Mouse (Mus musculus) myocyte (in vitro differentiated cells): ENCODE results near the gene Nt5c3b. TPM values are rescaled to one million over a fixed set of nuclear protein-coding genes. Genes with fewer than 3 reads are reported as not detected.

Experiments
- H3K27me3 ChIP-seq: one replicate; pipeline ENCODE4 v1.6.1; 2011; ENCODE audit not compliant: control insufficient read depth, insufficient read depth, insufficient read length
- H3K36me3 ChIP-seq: one replicate; pipeline ENCODE4 v1.6.1; 2011; ENCODE audit not compliant: control insufficient read depth, insufficient read depth
- H3K4me2 ChIP-seq: one replicate; pipeline ENCODE4 v1.6.1; 2011; ENCODE audit warnings: low read depth, control low read depth
- H3K4me3 ChIP-seq: one replicate; pipeline ENCODE4 v1.5.1; 2011; ENCODE audit warnings: mild to moderate bottlenecking, control low read depth, moderate library complexity
- H3K79me2 ChIP-seq: one replicate; pipeline ENCODE4 v1.6.1; 2011; ENCODE audit not compliant: control insufficient read depth, insufficient read depth
- H3ac ChIP-seq: one replicate; pipeline ENCODE4 v1.6.1; 2011; ENCODE audit not compliant: control insufficient read depth, insufficient read length
- CEBPB ChIP-seq: IDR thresholded peaks from 2 replicates; pipeline ENCODE4 v1.6.1; 2011; ENCODE audit warnings: mild to moderate bottlenecking, moderate library complexity; ENCODE audit not compliant: poor library complexity, insufficient read depth, severe bottlenecking
- E2F4 ChIP-seq: IDR thresholded peaks from one replicate; pipeline ENCODE4 v1.6.1; 2011; ENCODE audit warnings: mild to moderate bottlenecking, control low read depth, moderate library complexity; ENCODE audit not compliant: insufficient read depth
- MAX ChIP-seq: IDR thresholded peaks from one replicate; pipeline ENCODE4 v1.6.1; 2011; ENCODE audit warnings: low read depth, mild to moderate bottlenecking, control low read depth
- MYOD1 ChIP-seq, 3 experiments: IDR thresholded peaks; one replicate each; pipeline ENCODE4 v1.6.1; 2011; ENCODE audit warnings: control low read depth in 2 of 3, low read depth in 2 of 3, mild to moderate bottlenecking in 2 of 3, moderate library complexity in 1 of 3; ENCODE audit not compliant: insufficient read length in 2 of 3, control insufficient read depth in 1 of 3
- MYOG ChIP-seq, 3 experiments: IDR thresholded peaks; one replicate each; pipeline ENCODE4 v1.6.1; 2011; ENCODE audit warnings: control low read depth in 2 of 3, low read depth in 2 of 3, mild to moderate bottlenecking in 2 of 3; ENCODE audit not compliant: insufficient read length in 2 of 3, control insufficient read depth in 1 of 3, insufficient read depth in 1 of 3
- POLR2A ChIP-seq: IDR thresholded peaks from one replicate; pipeline ENCODE4 v1.6.1; 2011; ENCODE audit warnings: low read depth, mild to moderate bottlenecking, control low read depth, moderate library complexity; ENCODE audit not compliant: insufficient read length
- POLR2AphosphoS2 ChIP-seq: IDR thresholded peaks from one replicate; pipeline ENCODE4 v1.6.1; 2011; ENCODE audit warnings: low read depth, control low read depth; ENCODE audit not compliant: insufficient read length
- REST ChIP-seq: IDR thresholded peaks from one replicate; pipeline ENCODE4 v1.6.1; 2011; ENCODE audit warnings: mild to moderate bottlenecking, control low read depth, moderate library complexity; ENCODE audit not compliant: insufficient read depth, insufficient read length
- SRF ChIP-seq: IDR thresholded peaks from one replicate; pipeline ENCODE4 v1.6.1; 2011; ENCODE audit warnings: low read depth; ENCODE audit not compliant: control insufficient read depth, insufficient read length
- TCF12 ChIP-seq: IDR thresholded peaks from one replicate; pipeline ENCODE4 v1.6.1; 2011; ENCODE audit warnings: mild to moderate bottlenecking, control low read depth; ENCODE audit not compliant: poor library complexity, insufficient read depth, severe bottlenecking
- TCF3 ChIP-seq: IDR thresholded peaks from one replicate; pipeline ENCODE4 v1.6.1; 2011; ENCODE audit warnings: low read depth, control low read depth; ENCODE audit not compliant: insufficient read length
- USF1 ChIP-seq: IDR thresholded peaks from one replicate; pipeline ENCODE4 v1.6.1; 2011; ENCODE audit warnings: low read depth, mild to moderate bottlenecking, control low read depth, moderate library complexity
- polyA plus RNA-seq: library from polyadenylated mRNA; unstranded; fragments of >200 nt; fragmentation: generic; extraction: Trizol; gene quantifications from one replicate; pipeline ENCODE4 v1.2.1, GENCODE M21; 2012; ENCODE audit warnings: missing spikeins

Gene Nt5c3b
- polyA plus RNA-seq, 1 experiment, result 47.6 TPM

- H3ac ChIP-seq, result no peak overlapping the region
- no peak for TF ChIP-seq TCF12
- TF ChIP-seq MYOD1 (IDR thresholded peaks at IDR 0.05; ENCODE audit: control insufficient read depth in 1 of 3, insufficient read length in 2 of 3, low read depth in 2 of 3), result no peak
- TF ChIP-seq CEBPB, result no peak
- TF ChIP-seq SRF, result no peak
- no peak for TF ChIP-seq POLR2A
- TF ChIP-seq USF1, result no peak
- no peak for TF ChIP-seq MAX
- no peak for TF ChIP-seq MYOG (IDR thresholded peaks at IDR 0.05; ENCODE audit: control insufficient read depth in 1 of 3, insufficient read depth in 1 of 3, insufficient read length in 2 of 3, low read depth in 2 of 3)
- no peak for TF ChIP-seq REST
- no peak for TF ChIP-seq TCF3
- TF ChIP-seq E2F4, result no peak
- TF ChIP-seq POLR2AphosphoS2, result no peak
- H3K79me2 ChIP-seq, result no peaks in the 10 kb centered on the region
- no peak overlapping the region for H3K4me3 ChIP-seq
- H3K27me3 ChIP-seq, result no peaks in the 10 kb centered on the region
- no peak overlapping the region for H3K4me2 ChIP-seq
- no peaks in the 10 kb centered on the region for H3K36me3 ChIP-seq
These were observed 14.8 kb downstream of the Nt5c3b start for GRCm38 (mm10) chr11:100426820-100427219.

- Histone ChIP-seq H3K79me2 (no peaks in the 10 kb centered on the region), H3K27me3 (no peaks in the 10 kb centered on the region), H3K4me2 (no peak overlapping the region), H3ac (no peak overlapping the region), H3K36me3 (no peaks in the 10 kb centered on the region), H3K4me3 (no peak overlapping the region)
- TF ChIP-seq SRF, result no peak
- no peak for TF ChIP-seq USF1
- peak in 1 of 3 experiments; percentile 38 for TF ChIP-seq MYOG (IDR thresholded peaks at IDR 0.05; ENCODE audit: control insufficient read depth in 1 of 3, insufficient read depth in 1 of 3, insufficient read length in 2 of 3, low read depth in 2 of 3)
- no peak for TF ChIP-seq TCF3
- TF ChIP-seq CEBPB, result no peak
- peak; percentile 83 for TF ChIP-seq POLR2AphosphoS2
These were observed 15.8 kb downstream of the Nt5c3b start for GRCm38 (mm10) chr11:100425851-100426250.

- Histone ChIP-seq H3K4me3 (no peak overlapping the region), H3K4me2 (no peak overlapping the region), H3K79me2 (peaks cover 10% of the 10 kb centered on the region), H3K36me3 (no peaks in the 10 kb centered on the region), H3ac (no peak overlapping the region), H3K27me3 (no peaks in the 10 kb centered on the region)
- no peak for TF ChIP-seq CEBPB
- no peak for TF ChIP-seq E2F4
- no peak for TF ChIP-seq MYOG (IDR thresholded peaks at IDR 0.05; ENCODE audit: control insufficient read depth in 1 of 3, insufficient read depth in 1 of 3, insufficient read length in 2 of 3, low read depth in 2 of 3)
- TF ChIP-seq REST, result no peak
- TF ChIP-seq TCF3, result no peak
- TF ChIP-seq POLR2AphosphoS2, result no peak
- no peak for TF ChIP-seq MAX
These were observed 17.8 kb downstream of the Nt5c3b start for GRCm38 (mm10) chr11:100423836-100424235.

- no peak overlapping the region for H3ac ChIP-seq
- H3K4me3 ChIP-seq, result no peak overlapping the region
- H3K79me2 ChIP-seq, result peaks cover 32% of the 10 kb centered on the region
- no peak for TF ChIP-seq REST
- no peak for TF ChIP-seq POLR2A
- no peak for TF ChIP-seq USF1
- TF ChIP-seq TCF3, result no peak
- no peak for TF ChIP-seq MYOD1 (IDR thresholded peaks at IDR 0.05; ENCODE audit: control insufficient read depth in 1 of 3, insufficient read length in 2 of 3, low read depth in 2 of 3)
- no peak for TF ChIP-seq TCF12
- no peak for TF ChIP-seq E2F4
- no peak for TF ChIP-seq MYOG (IDR thresholded peaks at IDR 0.05; ENCODE audit: control insufficient read depth in 1 of 3, insufficient read depth in 1 of 3, insufficient read length in 2 of 3, low read depth in 2 of 3)
- TF ChIP-seq CEBPB, result no peak
- no peak for TF ChIP-seq POLR2AphosphoS2
- TF ChIP-seq SRF, result no peak
- no peak for TF ChIP-seq MAX
- H3K27me3 ChIP-seq, result no peaks in the 10 kb centered on the region
- no peaks in the 10 kb centered on the region for H3K36me3 ChIP-seq
- no peak overlapping the region for H3K4me2 ChIP-seq
These were observed 20.1 kb downstream of the Nt5c3b start for GRCm38 (mm10) chr11:100421537-100421936.

- H3ac ChIP-seq, result peak within 1 kb of the TSS; percentile 87
- peak within 1 kb of the TSS; percentile 61 for H3K4me3 ChIP-seq
- H3K79me2 ChIP-seq, result peaks cover 74% of the 10 kb centered on the region
- H3K4me2 ChIP-seq, result peak within 1 kb of the TSS; percentile 99
- peaks cover 8% of the 10 kb centered on the region for H3K36me3 ChIP-seq
- no peaks in the 10 kb centered on the region for H3K27me3 ChIP-seq
- TF ChIP-seq SRF, result no peak
- TF ChIP-seq POLR2A, result peak; percentile 96
- TF ChIP-seq TCF3, result no peak
- no peak for TF ChIP-seq MAX
- TF ChIP-seq CEBPB, result no peak
- TF ChIP-seq POLR2AphosphoS2, result peak; percentile 93
These were observed 26.4 kb downstream of the Nt5c3b start, which contains the start of gene Fkbp10 for GRCm38 (mm10) chr11:100414914-100415822. Gene Fkbp10, plus strand, starts transcription at chr11:100415697.
